Mouse (Mus musculus): ENCODE data around the gene Slc6a19. TPM values are rescaled to one million over a fixed set of nuclear protein-coding genes. Genes with fewer than 3 reads are reported as not detected.

Gene Slc6a19
- polyA plus RNA-seq, 1 experiment: not detected

GRCm38 (mm10) chr13:73701161-73701883 lies 3.3 kb downstream of the Slc6a19 start:
- WGBS: 83% methylated on average over 9 of the region's 9 CpGs
- no peak for TF ChIP-seq POLR2A (IDR thresholded peaks at IDR 0.05; ENCODE audit: insufficient read depth, low read depth, low read length)
- TF ChIP-seq CTCF (IDR thresholded peaks at IDR 0.05; ENCODE audit: insufficient read depth, low read depth, low read length): no peak
- no peak overlapping the region for H3K4me3 ChIP-seq (ENCODE audit: insufficient read depth, low read depth, low read length)
- H3K4me1 ChIP-seq (ENCODE audit: control insufficient read depth, insufficient read depth, low read length): no peaks in the 10 kb centered on the region
- H3K27ac ChIP-seq (ENCODE audit: insufficient read depth, low read depth, low read length): no peak overlapping the region

GRCm38 (mm10) chr13:73700554-73700953 lies 4.1 kb downstream of the Slc6a19 start:
- no peak for TF ChIP-seq CTCF (IDR thresholded peaks at IDR 0.05; ENCODE audit: insufficient read depth, low read depth, low read length)
- Histone ChIP-seq H3K4me3 (ENCODE audit: insufficient read depth, low read depth, low read length) (no peak overlapping the region), H3K4me1 (ENCODE audit: control insufficient read depth, insufficient read depth, low read length) (no peaks in the 10 kb centered on the region), H3K27ac (ENCODE audit: insufficient read depth, low read depth, low read length) (no peak overlapping the region)
- 91% methylated on average over 12 of the region's 12 CpGs for WGBS

GRCm38 (mm10) chr13:73699714-73700113 lies 5.0 kb downstream of the Slc6a19 start:
- H3K4me3 ChIP-seq (ENCODE audit: insufficient read depth, low read depth, low read length): no peak overlapping the region
- no peaks in the 10 kb centered on the region for H3K4me1 ChIP-seq (ENCODE audit: control insufficient read depth, insufficient read depth, low read length)
- 95% methylated on average over 6 of the region's 6 CpGs for WGBS
- no peak for TF ChIP-seq CTCF (IDR thresholded peaks at IDR 0.05; ENCODE audit: insufficient read depth, low read depth, low read length)
- TF ChIP-seq POLR2A (IDR thresholded peaks at IDR 0.05; ENCODE audit: insufficient read depth, low read depth, low read length): no peak
- no peak overlapping the region for H3K27ac ChIP-seq (ENCODE audit: insufficient read depth, low read depth, low read length)

GRCm38 (mm10) chr13:73696529-73696928 lies 8.1 kb downstream of the Slc6a19 start:
- 89% methylated on average over 3 of the region's 3 CpGs for WGBS
- no peaks in the 10 kb centered on the region for H3K4me1 ChIP-seq (ENCODE audit: control insufficient read depth, insufficient read depth, low read length)
- no peak overlapping the region for H3K4me3 ChIP-seq (ENCODE audit: insufficient read depth, low read depth, low read length)
- no peak overlapping the region for H3K27ac ChIP-seq (ENCODE audit: insufficient read depth, low read depth, low read length)
- TF ChIP-seq CTCF (IDR thresholded peaks at IDR 0.05; ENCODE audit: insufficient read depth, low read depth, low read length) (no peak), POLR2A (IDR thresholded peaks at IDR 0.05; ENCODE audit: insufficient read depth, low read depth, low read length) (no peak)

GRCm38 (mm10) chr13:73694972-73695371 lies 9.7 kb downstream of the Slc6a19 start:
- Histone ChIP-seq H3K4me1 (ENCODE audit: control insufficient read depth, insufficient read depth, low read length) (no peaks in the 10 kb centered on the region), H3K27ac (ENCODE audit: insufficient read depth, low read depth, low read length) (no peak overlapping the region), H3K4me3 (ENCODE audit: insufficient read depth, low read depth, low read length) (no peak overlapping the region)
- TF ChIP-seq POLR2A (IDR thresholded peaks at IDR 0.05; ENCODE audit: insufficient read depth, low read depth, low read length) (no peak), CTCF (IDR thresholded peaks at IDR 0.05; ENCODE audit: insufficient read depth, low read depth, low read length) (no peak)
- WGBS: 100% methylated on average over 1 of the region's 1 CpGs

GRCm38 (mm10) chr13:73693333-73693732 lies 11.3 kb downstream of the Slc6a19 start:
- 66% methylated on average over 2 of the region's 2 CpGs for WGBS
- H3K27ac ChIP-seq (ENCODE audit: insufficient read depth, low read depth, low read length): no peak overlapping the region
- H3K4me1 ChIP-seq (ENCODE audit: control insufficient read depth, insufficient read depth, low read length): no peaks in the 10 kb centered on the region
- TF ChIP-seq POLR2A (IDR thresholded peaks at IDR 0.05; ENCODE audit: insufficient read depth, low read depth, low read length) (no peak), CTCF (IDR thresholded peaks at IDR 0.05; ENCODE audit: insufficient read depth, low read depth, low read length) (no peak)
- H3K4me3 ChIP-seq (ENCODE audit: insufficient read depth, low read depth, low read length): no peak overlapping the region

- Histone ChIP-seq H3K4me3 (ENCODE audit: insufficient read depth, low read depth, low read length) (no peak overlapping the region), H3K27ac (ENCODE audit: insufficient read depth, low read depth, low read length) (no peak overlapping the region), H3K4me1 (ENCODE audit: control insufficient read depth, insufficient read depth, low read length) (no peaks in the 10 kb centered on the region)
- no peak; the same call in 1 of the 2 replicates for TF ChIP-seq CTCF (IDR thresholded peaks at IDR 0.05; ENCODE audit: insufficient read depth, low read depth, low read length)
- TF ChIP-seq POLR2A (IDR thresholded peaks at IDR 0.05; ENCODE audit: insufficient read depth, low read depth, low read length): no peak
- 28% methylated on average over 10 of the region's 10 CpGs for WGBS
Measured at GRCm38 (mm10) chr13:73692249-73692868, 12.3 kb downstream of the Slc6a19 start.

- no peaks in the 10 kb centered on the region for H3K4me1 ChIP-seq (ENCODE audit: control insufficient read depth, insufficient read depth, low read length)
- TF ChIP-seq POLR2A (IDR thresholded peaks at IDR 0.05; ENCODE audit: insufficient read depth, low read depth, low read length): no peak
- no peak for TF ChIP-seq CTCF (IDR thresholded peaks at IDR 0.05; ENCODE audit: insufficient read depth, low read depth, low read length)
- H3K27ac ChIP-seq (ENCODE audit: insufficient read depth, low read depth, low read length): no peak overlapping the region
- no peak overlapping the region for H3K4me3 ChIP-seq (ENCODE audit: insufficient read depth, low read depth, low read length)
- WGBS: 89% methylated on average over 4 of the region's 4 CpGs
Measured at GRCm38 (mm10) chr13:73688934-73689333, 15.7 kb downstream of the Slc6a19 start.

- Histone ChIP-seq H3K4me1 (ENCODE audit: control insufficient read depth, insufficient read depth, low read length) (no peaks in the 10 kb centered on the region), H3K4me3 (ENCODE audit: insufficient read depth, low read depth, low read length) (no peak overlapping the region), H3K27ac (ENCODE audit: insufficient read depth, low read depth, low read length) (no peak overlapping the region)
- no peak for TF ChIP-seq CTCF (IDR thresholded peaks at IDR 0.05; ENCODE audit: insufficient read depth, low read depth, low read length)
- TF ChIP-seq POLR2A (IDR thresholded peaks at IDR 0.05; ENCODE audit: insufficient read depth, low read depth, low read length): no peak
- 71% methylated on average over 3 of the region's 3 CpGs for WGBS
Measured at GRCm38 (mm10) chr13:73687601-73688000, 17.1 kb downstream of the Slc6a19 start.
